Mouse (Mus musculus) heart, postnatal 0 days (tissue): ENCODE data around the gene Fndc8.
"Not testable (repeated sequence)": the region's sequence is repeated elsewhere in the genome, so short reads cannot be mapped to it uniquely, and the experiment has no call there.

Experiments used
- CTCF ChIP-seq: IDR thresholded peaks from 2 replicates; pipeline ENCODE4 v1.5.1; 2016; ENCODE audit warnings: antibody characterized with exemption, control low read depth, low read depth
- EP300 ChIP-seq: IDR thresholded peaks from 2 replicates; pipeline ENCODE4 v1.6.1; 2016; ENCODE audit warnings: antibody characterized with exemption, low read depth

DNA sequence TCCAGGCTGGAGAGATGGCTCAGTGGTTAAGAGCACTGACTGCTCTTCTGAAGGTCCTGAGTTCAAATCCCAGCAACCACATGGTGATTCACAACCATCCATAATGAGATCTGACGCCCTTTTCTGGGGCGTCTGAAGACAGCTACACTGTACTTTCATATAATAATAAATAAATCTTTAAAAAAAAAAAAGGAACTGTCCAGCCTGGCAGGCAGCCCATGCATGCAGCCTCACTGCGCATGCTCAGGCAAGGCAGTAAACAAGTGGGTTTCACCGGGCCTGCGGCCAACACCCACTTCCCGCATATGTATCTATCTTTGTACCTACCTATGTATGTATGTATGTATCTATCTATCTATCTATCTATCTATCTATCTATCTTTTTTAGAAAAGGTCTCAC lies 32.0 kb downstream of the Fndc8 start:
- not testable (repeated sequence) for TF ChIP-seq CTCF, EP300
